Mouse (Mus musculus) kidney, adult 8-10 months (tissue): Measurements from ENCODE around the gene Gadd45gip1.

ENCODE experiments used
- DNase-seq, 2 experiments: peaks; one replicate each; pipeline ENCODE4 v3.0.0; 2022

Gene Gadd45gip1

DNA sequence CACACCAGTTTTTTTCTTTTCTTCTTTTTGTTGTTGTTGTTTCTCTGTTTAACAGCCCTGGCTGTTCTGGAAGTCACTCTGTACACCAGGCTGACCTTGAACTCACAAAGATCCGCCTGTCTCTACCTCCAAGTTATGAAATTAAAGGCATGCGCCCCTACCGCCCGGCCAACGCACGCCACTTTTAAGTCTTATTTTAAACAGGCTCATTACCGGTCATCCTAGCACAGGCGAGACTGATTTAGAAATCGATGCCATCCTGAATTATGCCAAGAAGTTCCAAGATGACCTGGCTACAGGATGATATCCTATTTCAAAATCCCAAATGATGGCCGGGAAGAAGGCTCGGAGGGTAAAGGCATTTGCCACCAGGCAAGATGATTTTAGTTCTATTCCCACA, at the start of gene Gadd45gip1:
TSS of gene Gadd45gip1 (plus strand) at position 33 of the 400 bp plus-strand sequence.
- DNase-seq = peak in 1 of 2 experiments; percentile 38

DNA sequence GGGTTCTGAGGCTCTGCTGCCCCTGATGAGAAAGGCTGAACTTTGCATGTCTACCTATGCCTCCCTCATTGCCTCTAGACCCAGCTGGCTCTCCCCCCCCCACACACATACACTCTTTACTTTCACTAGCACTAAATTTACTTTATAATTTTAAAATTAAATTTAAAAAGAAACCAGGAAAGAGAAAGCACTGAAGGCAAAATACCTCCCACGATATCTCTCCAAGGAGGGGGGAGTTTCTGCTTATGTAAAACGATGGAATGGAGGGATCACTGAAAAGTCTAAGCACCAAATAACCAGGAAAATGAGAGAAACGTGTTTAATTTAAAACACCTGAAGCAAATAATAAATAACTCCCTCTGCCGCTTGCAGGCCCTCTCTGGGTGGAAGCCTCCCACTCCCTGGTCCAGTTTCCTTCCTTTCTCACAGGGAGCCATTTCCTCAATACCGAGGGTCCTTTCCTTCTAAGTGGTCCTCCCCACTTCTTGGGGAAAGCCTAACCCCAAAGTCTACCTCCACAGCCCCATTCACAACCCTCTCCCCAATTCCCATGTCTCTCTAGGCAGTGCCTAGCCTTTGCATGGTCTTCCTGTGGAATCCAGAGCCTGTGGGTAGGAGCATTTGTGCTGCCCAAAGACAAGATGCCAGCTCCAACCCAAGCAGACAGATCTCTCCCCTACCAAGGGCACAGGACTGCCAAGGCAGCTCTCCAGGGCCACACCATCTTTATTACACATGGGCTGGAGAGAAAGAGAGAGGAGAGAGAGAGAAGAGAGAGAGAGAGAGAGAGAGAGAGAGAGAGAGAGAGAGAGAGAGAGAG, 49.4 kb upstream of the Gadd45gip1 start:
- DNase-seq = no peak

DNA sequence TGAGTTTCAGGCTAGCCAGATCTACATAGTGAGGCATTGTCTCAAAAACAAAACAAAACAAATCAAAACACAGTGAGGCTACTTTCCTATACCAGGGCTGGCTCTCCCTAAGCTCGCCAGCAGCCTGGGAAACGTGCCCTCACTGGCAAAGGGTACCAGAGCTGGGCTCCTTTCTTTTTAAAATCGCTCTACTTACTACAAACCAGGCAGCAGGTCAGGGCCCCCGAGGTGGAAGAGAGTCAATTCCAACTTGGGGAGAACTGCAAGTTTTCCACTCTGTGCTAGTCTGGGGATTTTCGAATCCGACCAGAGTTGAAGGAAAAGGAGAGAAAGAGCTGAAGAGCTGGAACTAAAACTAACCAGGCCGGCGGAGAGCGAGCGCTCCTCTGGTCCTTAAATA, 48.6 kb upstream of the Gadd45gip1 start:
- DNase-seq = no peak

DNA sequence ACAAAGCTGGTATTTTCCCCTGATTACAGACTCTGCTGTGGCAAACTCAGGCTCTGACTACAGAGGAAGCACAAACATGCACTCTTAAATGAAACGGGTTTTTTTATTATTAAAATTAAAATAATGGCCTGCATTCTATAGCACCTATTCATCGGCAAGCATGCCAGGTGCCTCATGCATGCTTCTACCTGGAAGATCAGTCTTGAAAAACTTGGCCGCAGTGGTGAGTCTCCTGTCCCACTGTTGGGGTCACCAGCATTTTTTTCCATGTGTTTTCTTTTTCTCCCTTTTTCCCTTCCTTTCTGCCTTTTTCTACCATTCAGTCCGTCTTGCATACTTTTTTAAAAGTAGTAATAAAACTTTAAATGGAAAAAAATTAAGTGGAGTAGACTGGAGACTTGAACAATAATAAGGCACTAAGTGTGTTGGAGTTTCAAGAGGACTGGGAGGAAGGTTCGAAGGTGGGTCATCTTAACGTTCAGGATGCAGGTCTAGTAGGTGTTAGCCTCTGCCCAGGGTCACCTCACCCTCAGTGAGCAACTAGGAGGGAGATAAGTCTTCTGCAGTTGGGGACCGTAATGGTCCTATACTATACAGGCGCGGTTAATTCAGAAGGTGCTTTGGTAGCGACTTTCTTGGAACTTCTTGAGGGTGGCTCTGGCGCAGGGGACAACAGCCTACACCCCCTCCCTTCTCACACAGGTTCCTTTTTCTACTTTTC, 48.0 kb upstream of the Gadd45gip1 start:
- DNase-seq = no peak

DNA sequence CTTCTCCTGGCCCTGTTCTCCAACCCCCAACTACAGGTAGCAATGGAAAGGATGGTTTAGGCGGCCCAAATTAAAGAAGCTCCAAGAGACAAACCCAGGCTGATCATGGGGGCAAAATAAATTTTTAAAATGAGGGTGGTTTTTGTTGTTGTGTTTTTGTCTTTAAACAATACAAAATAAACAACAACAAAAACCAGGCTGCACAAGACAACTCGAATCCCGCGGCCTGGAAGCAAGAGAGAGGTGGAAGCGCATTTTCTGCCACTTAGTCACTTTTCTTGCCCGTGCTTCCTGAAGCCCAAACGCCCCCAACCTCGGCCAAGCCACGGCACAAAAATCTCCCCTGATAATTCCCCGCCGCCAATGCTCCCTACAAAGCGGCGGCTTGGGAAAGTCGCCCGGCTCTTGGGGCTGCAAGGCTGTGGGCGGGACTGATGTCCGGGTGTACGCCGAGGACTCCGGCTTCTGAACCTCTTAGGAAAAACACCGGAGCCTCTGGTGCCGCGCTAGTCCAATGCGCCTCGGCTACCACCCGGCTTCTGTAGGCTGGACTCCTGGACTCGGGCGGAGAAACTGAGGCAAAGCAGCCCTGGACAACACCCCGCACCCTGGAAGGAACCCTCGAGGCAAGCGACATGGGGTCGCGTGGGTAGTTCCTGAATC, 47.3 kb upstream of the Gadd45gip1 start:
- no peak for DNase-seq

DNA sequence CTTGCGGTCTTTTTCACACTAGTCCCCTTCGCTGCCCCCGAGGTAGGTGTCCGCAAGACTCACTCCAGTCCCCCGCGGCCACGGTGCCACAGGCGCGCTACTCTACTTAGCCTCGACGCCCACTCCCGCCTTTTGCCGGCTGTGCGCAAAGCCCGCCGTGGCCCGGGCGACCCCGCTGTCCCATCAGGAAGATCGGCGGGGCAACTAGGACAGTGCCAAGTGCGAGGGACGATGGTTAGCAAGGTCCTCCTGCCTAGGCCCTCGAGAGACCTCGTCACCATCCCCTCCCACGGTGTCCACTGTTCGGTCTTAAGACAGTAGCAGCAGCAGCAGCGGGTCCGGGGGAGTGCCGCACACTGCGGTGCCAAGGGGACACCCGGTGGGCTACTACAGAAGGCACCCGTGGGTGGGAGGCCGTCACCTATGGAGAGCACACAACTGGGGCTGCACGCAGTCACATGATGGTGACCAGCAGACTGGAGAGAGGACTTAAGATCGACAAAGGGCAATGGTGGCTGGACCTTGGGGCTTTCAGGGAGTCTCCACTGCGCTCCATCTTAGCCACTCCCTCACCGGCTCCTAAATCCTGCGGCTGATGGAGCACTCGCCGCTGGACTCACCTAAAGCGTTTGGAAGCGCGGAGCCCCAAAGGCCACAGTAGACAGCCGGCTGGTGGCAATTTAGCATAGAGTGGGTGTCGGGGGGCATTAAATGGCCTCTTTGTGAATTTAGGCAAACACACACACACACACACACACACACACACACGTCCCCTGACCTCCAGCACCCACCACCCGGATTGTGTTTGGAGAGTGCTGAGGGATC, 46.4 kb upstream of the Gadd45gip1 start:
- no peak for DNase-seq

DNA sequence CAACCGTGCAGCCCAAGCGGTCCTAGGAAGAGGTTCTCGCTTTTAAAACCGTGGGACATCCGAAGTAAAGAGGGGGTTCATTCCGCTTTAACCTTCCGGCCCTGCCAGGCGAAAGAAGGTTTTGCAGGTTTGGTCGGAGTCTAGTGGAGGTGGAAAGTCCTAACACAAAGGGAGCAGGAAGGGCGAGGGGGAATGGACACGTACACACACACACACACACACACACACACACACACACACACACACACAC, 45.9 kb upstream of the Gadd45gip1 start:
- DNase-seq = no peak

DNA sequence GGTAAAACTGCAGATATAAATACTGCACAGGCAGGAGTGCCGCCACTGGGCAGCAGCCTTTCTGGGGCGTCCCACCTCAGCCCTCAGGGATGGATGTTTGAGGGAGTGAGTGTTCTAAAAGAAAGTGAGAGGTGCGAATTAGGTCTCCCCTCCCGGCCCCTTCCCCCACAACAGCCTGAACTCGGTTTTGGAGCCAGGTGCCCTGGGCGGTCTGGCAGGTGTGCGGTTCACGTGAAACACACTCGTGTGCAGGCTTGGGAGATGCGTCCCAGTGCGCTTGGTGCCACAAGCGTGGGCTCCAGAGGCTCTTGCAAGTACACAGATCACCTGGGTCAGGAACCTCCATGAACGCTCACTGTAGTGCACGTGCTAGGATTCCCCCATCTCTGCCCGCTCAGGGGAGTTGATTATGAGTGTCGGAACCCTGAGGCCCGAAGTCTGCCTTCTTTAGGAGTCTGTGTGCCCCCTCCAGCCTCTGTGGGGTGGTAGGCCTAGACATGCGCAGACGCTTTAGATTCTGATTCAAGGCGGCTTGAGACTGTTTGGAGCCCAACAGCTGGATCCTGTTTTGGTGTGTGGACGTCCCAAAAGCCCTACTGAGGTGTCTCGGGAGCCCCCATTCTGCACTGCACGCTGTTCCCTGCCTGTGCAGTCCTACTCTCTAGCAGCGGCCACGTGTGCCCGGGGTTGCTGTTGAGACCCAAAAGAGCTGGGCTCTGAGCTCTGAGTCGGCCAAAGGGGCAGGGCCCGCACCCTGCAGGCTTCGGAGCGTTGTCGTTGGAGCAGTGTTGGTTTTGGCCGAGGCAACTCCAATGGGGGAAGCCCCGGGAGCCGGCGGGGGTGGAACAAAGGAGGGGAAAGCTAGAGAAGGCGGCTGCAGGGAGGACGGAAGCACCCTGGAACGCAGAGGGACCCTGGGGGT, 45.3 kb upstream of the Gadd45gip1 start:
- peak in 1 of 2 experiments; percentile 51 for DNase-seq

DNA sequence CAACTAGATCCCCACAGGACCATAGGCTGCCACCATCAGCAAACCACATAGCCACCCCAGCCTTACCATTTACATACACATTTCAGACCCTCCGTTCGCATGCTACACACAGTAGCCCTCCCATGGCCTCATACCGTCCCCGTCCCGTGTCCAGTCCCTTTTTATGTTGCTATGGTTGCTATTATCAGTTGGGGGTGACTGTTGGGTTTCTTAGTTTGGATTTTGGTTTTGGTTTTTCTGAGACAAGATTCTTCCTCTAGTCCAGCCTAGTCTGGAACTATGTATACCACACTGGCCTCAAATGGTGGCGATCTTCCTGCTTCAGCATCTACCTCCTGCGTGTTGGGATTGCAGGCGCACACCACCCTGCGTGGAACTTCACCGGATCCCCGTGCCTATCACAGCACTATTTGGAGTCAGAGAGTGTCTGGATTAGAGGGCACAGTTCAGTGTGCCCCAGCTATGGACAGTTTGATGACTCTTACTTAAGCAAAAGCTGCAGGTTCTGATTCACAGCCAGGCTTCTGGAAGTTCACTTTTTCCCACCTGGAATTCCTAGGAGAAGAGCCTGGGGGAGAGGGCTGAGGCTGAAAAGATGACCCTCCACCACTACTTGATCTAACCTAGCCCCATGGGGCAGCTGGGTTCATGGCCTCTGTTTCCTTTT, 44.4 kb upstream of the Gadd45gip1 start:
- no peak for DNase-seq

DNA sequence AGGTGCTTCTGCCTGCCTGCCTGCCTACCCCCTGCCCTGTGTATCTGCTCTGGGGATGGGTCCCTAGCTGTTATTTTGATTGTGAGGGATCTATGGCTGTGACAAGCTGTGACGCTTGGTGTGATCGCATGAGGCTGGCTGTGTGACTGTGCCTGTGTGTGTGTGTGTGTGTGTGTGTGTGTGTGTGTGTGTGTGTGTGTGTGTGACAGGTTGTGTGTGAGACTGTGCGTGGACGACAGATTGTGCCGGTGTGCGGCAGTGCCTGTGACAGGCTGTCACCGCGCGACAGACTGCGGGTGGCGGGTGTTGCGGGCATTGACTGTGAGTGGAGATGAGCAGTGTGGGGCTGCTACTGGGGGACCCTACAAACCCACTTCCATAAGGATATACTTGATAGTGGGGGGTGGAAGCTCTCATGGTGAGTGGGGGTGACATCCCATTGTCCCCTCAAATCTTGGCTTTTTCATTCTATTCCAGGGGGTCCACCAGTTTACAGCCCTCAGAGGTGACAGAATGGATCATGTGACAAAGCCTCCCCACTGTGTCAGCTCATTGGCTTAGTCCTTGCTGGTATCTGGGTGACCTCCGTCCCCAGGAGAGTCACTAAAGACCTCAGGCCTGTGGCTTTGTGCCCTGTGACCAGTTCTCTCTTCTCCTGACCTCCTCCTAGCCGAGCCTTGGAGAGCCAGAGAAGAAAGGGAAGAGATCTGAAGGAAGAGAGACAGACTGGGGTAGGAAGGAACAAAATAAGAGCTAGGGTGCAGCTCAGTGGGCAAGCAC, 43.6 kb upstream of the Gadd45gip1 start:
- DNase-seq = no peak

DNA sequence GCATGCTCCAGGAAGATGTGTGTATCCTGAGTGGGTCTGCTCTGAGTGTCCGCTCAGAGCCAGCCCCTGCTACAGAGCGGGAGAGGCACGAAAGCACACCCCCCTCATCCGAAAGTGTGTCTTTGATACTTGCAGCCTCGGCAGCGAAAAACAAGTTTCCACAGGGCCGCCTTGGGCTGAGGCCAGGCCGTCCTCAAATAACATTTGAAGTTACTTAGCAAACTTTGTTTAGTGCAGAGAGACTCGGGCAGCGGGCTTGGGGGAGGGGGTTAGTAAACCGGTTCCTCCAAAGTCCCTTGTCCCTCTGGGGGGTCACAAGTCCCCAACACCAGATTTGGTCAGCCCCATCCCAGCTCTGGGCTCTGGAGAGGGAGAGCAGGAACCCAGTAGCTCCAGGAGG, 42.4 kb upstream of the Gadd45gip1 start:
- peak; percentile 69 to 79 for DNase-seq

DNA sequence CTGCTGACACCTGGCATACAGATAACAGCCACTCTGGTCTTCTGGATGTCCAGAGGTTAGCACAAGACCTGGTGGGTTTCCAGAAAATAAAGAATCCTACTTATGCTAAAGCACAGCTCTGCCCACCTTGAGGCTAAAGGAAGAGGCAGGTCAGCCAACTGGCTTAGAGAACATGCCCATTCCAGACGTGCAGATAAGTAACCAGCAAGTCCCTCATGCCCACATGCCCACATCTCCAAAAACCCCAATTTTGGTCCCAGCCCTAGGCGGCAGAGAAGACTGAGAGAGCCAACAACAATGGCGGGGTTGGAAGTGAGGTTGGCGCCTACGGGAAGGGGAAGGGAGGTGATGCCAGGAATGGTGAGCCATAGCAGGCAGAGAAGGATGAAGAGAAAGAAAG, 42.0 kb upstream of the Gadd45gip1 start:
- DNase-seq = no peak

DNA sequence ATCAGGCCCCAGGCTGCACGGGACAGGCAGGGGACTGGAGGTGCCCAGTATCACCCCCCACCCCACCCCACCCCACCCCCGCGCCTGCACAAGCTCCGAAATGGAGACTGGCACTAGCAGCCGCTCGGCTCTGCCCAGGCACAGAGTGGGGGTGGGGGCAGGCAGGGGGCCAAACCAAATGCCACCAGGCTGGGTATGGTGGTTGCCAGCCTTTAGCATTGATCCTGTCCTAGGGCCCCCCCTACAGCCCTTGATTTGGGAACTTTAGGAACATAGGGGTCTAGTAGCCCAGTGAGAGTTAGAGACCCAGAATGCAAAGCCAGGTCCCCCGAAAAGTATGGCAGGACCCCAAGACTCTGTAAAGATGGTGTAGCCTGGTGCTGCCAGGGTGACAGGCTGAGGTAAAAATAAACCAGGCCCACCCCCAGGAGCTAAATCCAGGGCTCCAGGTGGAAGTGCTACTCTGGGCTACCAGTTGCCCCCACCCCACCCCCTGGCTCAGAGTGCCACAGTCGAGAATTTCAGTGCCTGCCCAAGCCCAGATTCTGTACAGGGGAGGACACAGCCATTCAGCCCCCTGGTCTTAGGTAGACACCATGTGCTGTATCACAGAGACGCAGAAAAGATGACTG, 41.4 kb upstream of the Gadd45gip1 start:
- no peak for DNase-seq

DNA sequence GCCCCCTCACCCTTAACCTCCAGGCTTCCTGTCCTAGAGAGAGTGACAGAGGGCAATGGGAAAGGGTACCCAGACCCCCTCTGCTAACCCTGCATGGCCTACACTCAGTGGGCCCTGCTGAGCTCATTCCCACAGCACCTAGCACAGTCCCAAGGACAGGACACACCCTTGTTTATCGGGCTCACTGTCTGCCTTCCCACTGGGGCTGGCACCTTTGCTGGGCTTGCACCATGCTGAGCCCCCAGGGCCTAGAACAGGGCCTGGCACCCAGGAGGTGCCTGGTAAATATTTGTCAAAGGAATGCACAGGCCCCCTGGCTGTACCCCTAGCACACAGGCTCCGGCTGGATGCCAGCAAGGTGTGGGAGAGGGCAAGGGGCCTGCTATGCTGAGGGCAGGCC, 40.8 kb upstream of the Gadd45gip1 start:
- DNase-seq = no peak

DNA sequence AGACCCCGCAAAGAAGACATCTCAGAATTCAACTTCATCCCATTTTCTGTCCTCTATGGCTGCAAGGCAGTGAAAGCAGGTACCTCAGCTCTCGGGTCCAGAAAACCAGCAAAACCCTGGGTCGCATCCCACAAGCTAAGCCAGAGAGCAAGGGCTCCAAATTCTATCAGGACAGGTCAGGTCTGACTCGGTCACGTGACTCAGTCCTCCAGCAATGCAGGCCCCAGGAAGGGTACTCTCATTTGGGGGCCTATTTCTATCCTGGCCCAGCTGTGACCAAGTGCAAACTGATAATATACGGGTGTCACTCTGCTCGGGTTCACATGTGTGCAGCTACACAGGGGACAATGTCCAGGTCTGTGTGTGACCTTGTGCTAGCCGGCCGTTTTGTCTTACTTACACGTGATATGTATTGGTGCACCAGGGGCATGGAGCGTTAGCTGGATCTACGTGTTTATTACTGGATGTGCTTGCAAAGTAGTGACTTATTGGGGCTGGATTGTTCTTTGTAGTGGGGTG, 38.8 kb upstream of the Gadd45gip1 start:
- DNase-seq = no peak

DNA sequence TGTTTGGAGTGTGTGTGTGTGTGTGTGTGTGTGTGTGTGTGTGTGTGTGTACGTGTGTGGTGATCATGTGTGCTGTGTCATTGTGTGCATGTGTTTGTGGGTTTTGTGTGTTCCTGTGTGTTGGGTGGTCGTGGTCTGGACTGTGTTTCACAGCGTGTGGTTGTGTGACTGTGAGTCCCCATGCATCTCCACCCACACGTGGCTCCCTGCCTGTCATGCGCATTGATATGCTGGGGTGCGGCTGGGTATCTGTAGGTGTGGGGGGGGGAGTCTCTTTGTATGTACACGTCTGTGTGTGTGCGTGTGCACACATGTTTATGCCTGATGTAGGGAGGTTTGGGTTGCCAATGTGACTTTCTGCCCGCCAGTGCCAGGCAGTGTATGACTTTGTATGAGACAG, 38.2 kb upstream of the Gadd45gip1 start:
- no peak for DNase-seq

DNA sequence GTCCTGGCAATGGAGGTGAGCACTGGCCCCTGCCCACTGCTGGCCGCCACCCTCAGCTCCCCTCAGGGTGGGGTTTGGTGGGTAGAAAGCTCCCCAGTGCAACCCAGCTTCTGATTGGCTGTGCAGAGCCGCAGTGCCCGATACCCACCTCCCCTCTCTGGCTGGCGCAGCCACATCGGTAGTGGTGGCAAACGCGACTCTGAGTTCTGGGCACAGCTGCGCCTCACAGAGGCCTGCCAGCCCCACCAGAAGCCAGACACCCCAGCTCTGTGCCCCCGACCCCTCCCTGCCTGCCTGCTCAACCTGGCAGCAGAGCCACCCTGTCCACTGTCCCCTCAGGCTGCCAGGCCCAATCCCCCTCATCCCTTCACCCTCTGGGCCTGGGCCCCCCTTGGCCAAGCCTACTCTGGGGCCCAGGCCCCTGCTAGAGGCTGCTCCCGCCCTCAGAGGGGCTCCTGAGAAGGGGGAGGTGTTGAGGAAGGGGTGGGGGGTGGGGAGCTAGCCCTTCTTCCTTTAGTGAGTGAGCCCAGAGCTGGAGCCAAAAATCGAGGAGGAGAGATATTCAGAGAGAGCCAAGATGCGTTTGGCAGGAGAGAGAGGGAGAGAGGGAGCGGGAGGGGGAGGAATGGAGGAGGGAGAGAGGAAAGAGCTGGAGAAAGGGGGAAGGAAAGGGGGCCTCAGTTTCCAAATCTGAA, 37.4 kb upstream of the Gadd45gip1 start:
- DNase-seq = no peak

DNA sequence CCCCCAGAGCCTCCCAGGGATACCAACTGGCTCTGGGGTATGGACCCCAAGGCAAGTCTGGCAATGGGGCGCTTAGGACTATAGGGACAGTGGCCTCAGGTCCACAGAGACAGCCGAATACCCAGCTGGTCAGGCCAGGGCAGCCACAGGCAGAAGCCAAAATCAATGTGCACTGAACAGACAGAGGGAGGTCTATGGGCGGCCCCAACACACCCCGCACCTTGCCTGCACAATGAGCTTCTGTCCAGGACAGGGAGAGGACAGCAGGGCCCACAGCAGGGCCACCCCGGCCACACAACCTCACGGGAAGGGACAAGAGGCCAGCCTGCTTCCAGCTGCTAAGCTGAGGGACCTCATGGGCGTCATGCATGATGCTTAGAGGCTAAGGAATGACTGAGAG, 36.8 kb upstream of the Gadd45gip1 start:
- DNase-seq = no peak

DNA sequence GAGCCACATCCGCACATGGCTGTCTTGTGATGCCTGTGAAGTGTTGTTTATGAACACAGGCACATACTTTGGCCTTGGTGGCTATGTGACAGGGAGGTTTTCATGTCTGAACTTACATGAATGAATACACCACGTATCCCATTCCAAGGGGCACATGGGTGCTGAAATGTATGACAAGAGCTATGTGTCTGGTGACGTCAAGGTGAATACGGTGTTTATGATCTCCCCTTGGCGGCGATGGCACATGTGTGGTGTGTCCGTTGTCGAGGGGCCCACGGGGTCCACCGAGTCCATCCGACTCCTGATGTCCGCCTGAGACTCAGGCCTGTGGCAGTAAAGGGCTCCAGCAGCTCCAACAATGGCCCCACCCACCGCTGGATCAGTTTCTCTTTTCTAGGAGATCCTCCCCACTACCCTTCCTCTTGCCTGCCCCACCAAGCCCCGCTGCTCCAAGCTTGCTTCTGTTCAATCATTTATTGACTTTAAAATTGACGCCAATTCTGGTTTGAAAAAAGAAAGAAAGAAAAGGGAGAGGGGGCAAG, 34.0 kb upstream of the Gadd45gip1 start:
- DNase-seq = no peak
